Mouse (Mus musculus) T-helper 2 cell (primary cell): ENCODE data around the gene Zdhhc14.

Experiments
- in situ Hi-C: fragments of 300-600 bp; cut with MboI, MseI; formaldehyde crosslinking; loops from one replicate; pipeline ENCODE4 v1.15.1; 2025; ENCODE audit warnings: high pct_unique_total_duplicates

Zdhhc14 gene

GRCm38 (mm10) chr17:5768810-5769520 lies 276.6 kb downstream of the Zdhhc14 start:
- in situ Hi-C loops, result no loop called here

DNA sequence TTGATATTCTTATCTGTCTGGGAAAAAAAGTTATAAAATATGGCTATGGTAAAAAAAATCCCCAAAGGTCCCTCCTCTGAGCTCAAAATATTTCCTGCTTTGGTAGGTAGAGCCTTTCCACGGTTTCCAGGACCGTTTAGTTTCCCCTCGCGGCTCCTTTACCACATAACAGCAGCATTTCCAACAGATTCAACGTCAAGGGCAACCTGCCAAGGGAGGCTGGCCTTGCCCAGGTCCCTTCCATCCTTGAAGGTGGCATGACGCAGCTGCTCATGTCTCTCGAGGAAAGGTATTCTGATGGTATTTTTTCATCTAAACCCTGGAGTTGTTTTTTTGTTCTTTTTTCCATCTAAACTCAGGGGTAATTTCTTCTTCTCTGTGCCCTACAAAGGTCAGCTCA lies 277.4 kb downstream of the Zdhhc14 start:
- in situ Hi-C loops, result no loop called here

DNA sequence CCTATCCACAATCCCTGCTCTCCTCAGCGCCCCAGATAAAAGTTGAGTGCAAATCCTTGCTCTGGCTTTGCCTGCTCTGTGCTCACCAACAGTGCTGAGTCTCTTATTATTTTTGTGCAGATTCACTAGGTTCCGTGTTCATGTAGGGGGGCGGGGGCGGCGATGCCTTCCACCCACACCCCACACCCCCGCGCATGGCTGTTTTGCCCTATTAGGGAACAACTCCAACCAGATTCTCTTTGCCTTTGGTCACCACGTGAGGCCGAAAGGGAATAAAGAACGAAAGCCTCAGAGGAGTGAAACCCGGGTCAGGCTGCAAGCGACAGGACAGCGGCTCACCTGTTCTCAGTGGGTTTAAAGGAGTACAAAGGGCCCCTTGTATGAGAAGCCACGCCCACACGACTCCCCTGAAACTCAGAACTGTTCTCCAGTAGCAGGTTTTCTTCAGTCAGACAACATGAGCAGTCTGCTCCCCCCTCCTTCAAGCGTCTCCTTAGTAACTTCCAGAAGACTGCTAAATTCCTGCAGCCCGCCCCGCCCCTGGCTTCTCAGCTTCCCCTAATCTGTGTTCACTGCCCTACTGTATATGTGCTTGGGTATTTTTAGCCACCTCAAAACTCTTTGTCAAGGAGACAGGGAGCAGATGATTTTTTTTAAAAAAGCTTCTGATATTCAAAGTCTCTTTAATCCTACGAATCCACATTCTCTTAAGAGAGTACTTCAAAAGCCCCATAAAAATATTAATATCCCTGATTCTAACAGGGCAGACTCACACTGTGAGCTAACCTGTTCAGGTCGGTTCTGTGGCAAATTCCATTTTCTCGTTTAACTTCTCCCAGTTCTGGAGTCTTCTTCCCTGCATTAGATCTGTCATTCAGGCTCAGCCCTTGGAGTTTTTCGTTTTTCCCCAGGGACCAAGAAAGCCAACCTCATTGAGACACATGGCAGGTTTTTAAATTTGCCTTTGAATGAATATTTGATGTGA lies 278.2 kb downstream of the Zdhhc14 start:
- in situ Hi-C loops, result no loop called here

GRCm38 (mm10) chr17:5780213-5780975 lies 288.0 kb downstream of the Zdhhc14 start:
- in situ Hi-C loops, result no loop called here

DNA sequence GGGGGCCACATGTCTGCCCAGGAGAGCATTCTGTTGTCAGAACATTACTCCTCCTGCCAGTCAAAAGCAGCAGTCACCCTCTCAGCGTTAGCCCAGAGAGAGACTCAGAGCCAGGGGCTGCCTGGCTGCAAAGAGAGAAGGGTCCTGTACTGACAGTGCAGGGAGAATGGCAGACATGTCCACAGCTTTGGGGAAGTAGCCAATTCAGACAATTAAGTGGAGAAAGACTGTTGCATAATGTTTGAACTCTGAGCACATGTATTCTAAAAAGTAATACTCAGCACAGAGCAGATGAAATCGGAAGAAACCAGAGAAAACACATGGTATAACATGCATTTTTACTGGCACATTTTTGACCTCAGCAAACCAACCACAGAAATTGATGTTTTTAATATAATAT lies 292.9 kb downstream of the Zdhhc14 start:
- in situ Hi-C loops, result no loop called here

DNA sequence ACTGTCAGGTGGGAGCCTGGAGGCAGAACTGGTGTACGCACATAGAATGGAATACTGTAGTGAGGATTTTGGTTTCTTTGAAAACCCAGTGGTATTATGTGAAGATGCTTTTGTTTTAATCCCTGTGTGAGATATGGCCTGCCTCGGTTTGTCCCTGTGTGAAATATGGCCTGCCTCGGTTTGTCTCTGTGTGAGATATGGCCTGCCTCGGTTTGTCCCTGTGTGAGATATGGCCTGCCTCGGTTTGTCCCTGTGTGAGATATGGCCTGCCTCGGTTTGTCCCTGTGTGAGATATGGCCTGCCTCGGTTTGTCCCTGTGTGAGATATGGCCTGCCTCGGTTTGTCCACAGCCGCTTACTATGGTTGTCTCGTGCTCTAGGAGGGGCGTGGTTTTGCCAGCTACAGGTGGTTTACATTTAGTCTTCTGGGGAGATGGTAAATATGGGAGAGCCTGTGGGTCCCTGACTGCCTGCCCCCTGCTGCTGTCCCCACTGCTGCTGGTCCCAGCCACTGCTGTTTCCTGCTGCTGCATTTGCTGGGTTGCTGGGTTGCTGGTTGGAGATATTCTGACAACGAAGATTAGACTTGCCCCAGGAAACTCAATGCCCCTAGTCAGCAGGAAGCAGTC lies 299.9 kb downstream of the Zdhhc14 start:
- in situ Hi-C loops, result no loop called here

GRCm38 (mm10) chr17:5793593-5793992 lies 301.2 kb downstream of the Zdhhc14 start:
- in situ Hi-C loops, result no loop called here

GRCm38 (mm10) chr17:5794276-5794675 lies 301.9 kb downstream of the Zdhhc14 start:
- in situ Hi-C loops, result no loop called here

DNA sequence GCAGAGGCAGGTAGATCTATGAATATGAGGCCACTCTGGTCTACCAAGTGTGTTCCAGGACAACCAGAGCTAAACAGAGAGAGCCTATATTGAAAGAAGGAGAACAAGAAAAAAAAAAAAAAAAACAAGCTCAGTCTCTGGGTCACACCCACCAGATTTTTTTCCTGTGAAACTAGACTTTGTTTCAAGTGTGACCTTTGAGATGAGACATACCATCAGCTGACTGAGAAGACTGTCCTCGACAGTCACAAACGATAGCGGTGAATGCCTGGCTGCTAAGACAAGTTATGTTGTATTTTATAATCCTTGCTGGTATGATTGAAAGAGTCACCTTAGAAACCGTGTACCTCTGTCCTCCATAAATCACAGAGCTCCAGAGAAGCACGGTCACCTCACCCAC lies 303.0 kb downstream of the Zdhhc14 start:
- in situ Hi-C loops, result loop anchor here (5.0 kb wide), 2 partner anchors 42 to 92 kb away; no protein-coding TSS in a partner anchor

DNA sequence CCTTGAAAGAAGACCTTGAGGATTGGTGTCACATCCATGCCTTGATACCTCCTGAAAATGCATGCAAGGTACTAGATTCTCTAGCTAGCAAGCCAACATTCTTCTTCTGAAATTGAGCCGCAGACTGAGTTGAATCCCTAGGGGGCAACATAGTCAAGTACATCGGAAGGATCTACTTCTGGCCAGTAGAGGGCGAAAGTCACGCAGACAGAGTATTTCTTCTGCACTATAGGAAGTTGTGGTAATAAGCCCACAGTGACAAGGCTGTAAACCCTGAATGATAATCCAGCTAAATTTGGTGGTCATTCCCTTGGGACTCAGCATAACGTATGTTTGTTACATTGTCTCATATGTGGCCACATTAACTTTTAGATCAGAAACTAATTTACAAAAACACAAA lies 303.5 kb downstream of the Zdhhc14 start:
- in situ Hi-C loops, result loop anchor here (5.0 kb wide), 2 partner anchors 41 to 91 kb away; no protein-coding TSS in a partner anchor

GRCm38 (mm10) chr17:5797124-5797760 lies 304.9 kb downstream of the Zdhhc14 start:
- in situ Hi-C loops, result loop anchor here (5.0 kb wide), 2 partner anchors 40 to 90 kb away; no protein-coding TSS in a partner anchor

GRCm38 (mm10) chr17:5798221-5798801 lies 306.0 kb downstream of the Zdhhc14 start:
- in situ Hi-C loops, result loop anchor here (5.0 kb wide), 2 partner anchors 39 to 89 kb away; no protein-coding TSS in a partner anchor

GRCm38 (mm10) chr17:5798900-5799299 lies 306.5 kb downstream of the Zdhhc14 start:
- in situ Hi-C loops, result loop anchor here (5.0 kb wide), 2 partner anchors 38 to 88 kb away; no protein-coding TSS in a partner anchor

DNA sequence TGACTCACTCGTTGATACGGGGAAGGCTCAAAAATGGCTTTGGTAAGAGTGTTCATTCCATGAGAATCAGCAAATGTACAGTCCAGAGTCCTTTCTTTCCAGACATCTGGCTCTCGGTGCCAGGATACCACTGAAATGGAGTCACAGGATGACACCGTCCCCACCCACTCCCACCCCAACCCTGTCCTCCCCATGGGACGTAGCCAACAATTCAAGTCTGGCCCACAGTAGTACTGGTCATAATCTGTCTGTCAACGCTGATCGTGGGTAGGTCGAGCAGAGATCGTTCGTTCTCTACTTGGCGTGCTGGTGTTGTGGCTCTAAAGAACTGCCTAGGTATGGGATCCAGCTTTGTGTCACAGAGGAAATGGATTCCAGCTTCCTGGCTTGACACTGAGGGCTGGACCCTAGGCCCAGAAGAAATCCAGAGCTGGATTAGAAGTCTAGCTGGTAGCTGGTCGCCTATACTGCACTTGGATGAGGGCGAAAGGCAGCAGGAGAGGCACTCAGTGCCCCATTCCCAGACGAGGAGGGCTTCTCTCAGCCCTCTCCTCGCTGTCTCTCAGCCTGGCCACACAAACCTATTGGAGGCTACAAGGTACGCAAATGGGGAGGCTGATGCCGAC lies 307.2 kb downstream of the Zdhhc14 start:
- in situ Hi-C loops, result loop anchor here (5.0 kb wide), 2 partner anchors 38 to 88 kb away; no protein-coding TSS in a partner anchor

DNA sequence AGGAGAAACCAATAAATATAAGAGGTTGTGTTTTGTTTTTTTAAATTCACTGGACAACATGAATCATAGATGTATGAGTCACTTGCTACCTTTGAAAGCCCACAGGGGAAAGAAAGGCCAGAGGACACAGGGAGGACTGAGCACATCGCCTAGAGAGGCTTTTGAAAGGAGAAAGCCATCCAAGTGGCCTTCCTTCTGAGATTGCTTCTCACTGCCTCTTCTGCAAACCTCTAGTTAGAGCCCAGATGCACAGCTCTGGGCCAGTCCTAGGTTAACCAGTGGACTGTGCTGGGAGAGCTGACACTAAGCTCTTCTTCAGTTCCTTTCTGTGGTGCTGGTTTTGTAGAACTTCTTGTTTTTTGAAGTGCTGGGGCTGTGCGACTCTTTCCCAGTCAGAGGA lies 307.9 kb downstream of the Zdhhc14 start:
- in situ Hi-C loops, result no loop called here

DNA sequence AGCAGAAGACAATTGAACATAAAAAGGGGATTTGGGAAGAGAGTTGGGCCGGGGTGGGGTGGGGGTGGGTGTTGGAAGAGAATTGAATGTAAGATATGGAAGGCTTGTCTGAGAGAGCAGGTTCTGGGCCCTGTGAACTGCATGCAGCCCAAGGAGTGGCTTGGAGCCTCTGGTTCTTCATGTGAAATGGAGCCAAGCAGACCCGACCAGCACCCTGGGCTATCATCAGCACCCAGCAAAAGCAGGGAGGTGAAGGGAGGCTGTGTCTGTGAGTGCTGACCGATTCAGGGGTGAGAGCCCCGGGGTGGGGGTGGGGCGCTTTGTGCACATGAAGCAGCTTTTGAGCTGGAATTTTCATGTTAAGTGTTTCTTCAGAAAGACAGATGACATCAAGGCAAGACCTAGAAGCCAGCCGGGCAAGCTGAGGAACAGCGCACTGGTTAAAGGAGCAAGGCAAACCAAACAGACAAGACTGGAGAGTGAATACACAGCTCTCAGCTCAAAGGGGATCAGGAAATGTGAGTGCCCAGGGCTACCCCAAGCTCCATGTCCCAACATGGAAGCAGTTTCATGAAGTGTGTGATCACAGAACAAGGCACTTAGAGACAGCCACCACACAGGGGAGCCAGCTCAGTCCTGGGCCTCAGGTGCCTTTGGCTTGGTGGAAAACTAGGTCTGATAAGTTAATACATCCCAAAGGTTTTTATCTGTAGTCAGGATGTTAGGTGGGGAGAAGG lies 308.6 kb downstream of the Zdhhc14 start:
- in situ Hi-C loops, result no loop called here

- in situ Hi-C loops, result no loop called here
Measured at GRCm38 (mm10) chr17:5801761-5802655, 309.7 kb downstream of the Zdhhc14 start.

DNA sequence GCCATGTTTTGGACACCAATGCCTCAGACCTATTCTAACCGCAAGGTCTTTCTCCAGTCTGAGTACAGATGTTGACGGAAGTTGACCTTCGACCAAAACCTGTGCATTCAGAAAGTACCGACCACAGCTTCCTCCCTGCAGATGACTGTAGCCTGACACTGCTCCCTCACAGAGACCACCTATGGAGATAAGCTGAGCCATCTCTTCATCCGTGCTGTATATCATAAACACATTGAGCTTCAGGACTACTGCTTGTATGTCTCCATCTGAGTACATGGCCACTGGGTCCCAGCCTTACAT lies 310.2 kb downstream of the Zdhhc14 start:
- in situ Hi-C loops, result no loop called here
